19 mouse cellular contexts compared by ENCODE assay signal in genomic region chr15:77273947-77274346, GRCm38 (mm10).
"Had no signal": no experiment of that assay in that cellular context is flagged by ENCODE, and none has a peak within 500 bp of the region (broad histone marks: within the 10 kb centered on the region; RNA-seq: fewer than 3 reads in every experiment).

No protein-coding gene starts in this region.

- H3K36me3 ChIP-seq: kidney, embryonic 15.5 days; liver, embryonic 13.5 days; neural tube, embryonic 12.5 days; neural tube, embryonic 15.5 days; stomach, embryonic 15.5 days had no signal

- H3K9me3 ChIP-seq: kidney, embryonic 15.5 days; liver, embryonic 13.5 days; neural tube, embryonic 12.5 days; neural tube, embryonic 15.5 days; stomach, embryonic 15.5 days had no signal

- DNase-seq: kidney, adult 8-10 months; kidney, postnatal 10 days; kidney, postnatal 36 days; layer of hippocampus, postnatal 36 days; liver, embryonic 13.5 days; lung, adult 2 months; lung, postnatal 14 days; lung, postnatal 4 days; midbrain, embryonic 14.5 days; right cerebral cortex, postnatal 14 days; spleen, adult 18-20 months; thymus, adult 18-20 months; thymus, postnatal 36 days had no signal

- H3K4me2 ChIP-seq: kidney, embryonic 15.5 days; liver, embryonic 13.5 days; midbrain, embryonic 11.5 days; neural tube, embryonic 12.5 days; neural tube, embryonic 15.5 days; stomach, embryonic 15.5 days had no signal

- H3K4me1 ChIP-seq: stomach, embryonic 15.5 days had no signal

- H3K9ac ChIP-seq: kidney, embryonic 15.5 days; liver, embryonic 13.5 days; neural tube, embryonic 12.5 days; neural tube, embryonic 15.5 days; stomach, embryonic 15.5 days had no signal

- H3K27ac ChIP-seq: kidney, embryonic 15.5 days; left cerebral cortex, adult 2 months; liver, embryonic 13.5 days; neural tube, embryonic 12.5 days; neural tube, embryonic 15.5 days; stomach, embryonic 15.5 days had no signal

- H3K4me3 ChIP-seq: kidney, embryonic 15.5 days; left cerebral cortex, adult 2 months; liver, embryonic 13.5 days; neural tube, embryonic 12.5 days; neural tube, embryonic 15.5 days; stomach, embryonic 15.5 days had no signal

- H3K27me3 ChIP-seq: kidney, embryonic 15.5 days; liver, embryonic 13.5 days; neural tube, embryonic 12.5 days; neural tube, embryonic 15.5 days; stomach, embryonic 15.5 days had no signal
